Mouse (Mus musculus) hindbrain, embryonic 12.5 days (tissue): ENCODE measurements at regions not wholly inside any gene's neighbourhood (a gene's known extent, or its start where the extent isn't known, plus 50 kb on each side); places are given as distances from the start of the nearest gene placed in this dataset.

Experiments used
- ATAC-seq: fragments of 200-750 bp; cut with Nextera tagmentation; 2 replicates; pipeline ENCODE4 v1.8.0; 2017; ENCODE audit warnings: moderate TSS enrichment; ENCODE audit not compliant: low FRiP score
- H3K27ac ChIP-seq: fragments of 300-500 bp; sonication (generic); 2 replicates; pipeline ENCODE4 v1.5.1; 2016; ENCODE audit warnings: mild to moderate bottlenecking
- H3K27me3 ChIP-seq: fragments of 300-500 bp; sonication (generic); 2 replicates; pipeline ENCODE4 v1.6.1; 2016; ENCODE audit warnings: mild to moderate bottlenecking
- H3K36me3 ChIP-seq: fragments of 300-500 bp; sonication (generic); 2 replicates; pipeline ENCODE4 v1.6.1; 2016; ENCODE audit warnings: mild to moderate bottlenecking
- H3K4me1 ChIP-seq: fragments of 300-500 bp; sonication (generic); 2 replicates; pipeline ENCODE4 v1.6.1; 2016
- H3K4me2 ChIP-seq: fragments of 300-500 bp; sonication (generic); replicated peaks from 2 replicates; pipeline ENCODE4 v1.6.1; 2016; ENCODE audit warnings: mild to moderate bottlenecking
- H3K4me3 ChIP-seq: fragments of 300-500 bp; sonication (generic); 2 replicates; pipeline ENCODE4 v1.5.1; 2016; ENCODE audit warnings: mild to moderate bottlenecking
- H3K9ac ChIP-seq: fragments of 300-500 bp; sonication (generic); 2 replicates; pipeline ENCODE4 v1.6.1; 2016; ENCODE audit warnings: mild to moderate bottlenecking, moderate library complexity
- H3K9me3 ChIP-seq: fragments of 300-500 bp; sonication (generic); replicated peaks from 2 replicates; pipeline ENCODE4 v1.6.1; 2016; ENCODE audit warnings: mild to moderate bottlenecking
- WGBS: fragments of 180-500 bp; shearing (Covaris S2); methylation state at CpG from one replicate; pipeline ENCODE4 v1.1.7; 2016; 5-methylcytosine and 5-hydroxymethylcytosine counted together

DNA sequence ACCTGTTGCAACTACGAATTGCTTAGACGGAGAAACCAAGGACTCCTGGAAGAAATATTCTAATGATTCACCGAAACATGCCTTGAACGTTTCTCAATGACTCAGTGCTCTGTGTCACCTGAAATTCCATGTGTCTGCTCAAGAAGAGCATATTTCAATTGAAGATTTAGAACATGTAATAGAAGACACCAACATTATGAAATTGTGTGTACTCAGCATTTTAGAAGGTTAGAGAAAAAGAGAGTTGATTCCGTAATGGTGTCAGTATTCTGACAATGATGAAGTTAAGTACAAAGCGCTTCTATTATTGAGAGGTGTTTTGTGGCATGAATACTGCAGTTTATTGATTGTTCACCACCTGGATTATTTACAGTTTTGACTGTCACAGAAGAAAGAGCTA, 159.1 kb upstream of the Gap43 start:
- H3K36me3 ChIP-seq: no peaks in the 10 kb centered on the region
- H3K4me3 ChIP-seq: no peak overlapping the region
- no peaks in the 10 kb centered on the region for H3K9me3 ChIP-seq
- H3K4me1 ChIP-seq: no peaks in the 10 kb centered on the region
- no peak overlapping the region for H3K9ac ChIP-seq
- ATAC-seq: no peak
- WGBS: 95% methylated on average over 6 of the region's 6 CpGs
- H3K4me2 ChIP-seq: no peak overlapping the region
- no peak overlapping the region for H3K27ac ChIP-seq
- H3K27me3 ChIP-seq: no peaks in the 10 kb centered on the region

DNA sequence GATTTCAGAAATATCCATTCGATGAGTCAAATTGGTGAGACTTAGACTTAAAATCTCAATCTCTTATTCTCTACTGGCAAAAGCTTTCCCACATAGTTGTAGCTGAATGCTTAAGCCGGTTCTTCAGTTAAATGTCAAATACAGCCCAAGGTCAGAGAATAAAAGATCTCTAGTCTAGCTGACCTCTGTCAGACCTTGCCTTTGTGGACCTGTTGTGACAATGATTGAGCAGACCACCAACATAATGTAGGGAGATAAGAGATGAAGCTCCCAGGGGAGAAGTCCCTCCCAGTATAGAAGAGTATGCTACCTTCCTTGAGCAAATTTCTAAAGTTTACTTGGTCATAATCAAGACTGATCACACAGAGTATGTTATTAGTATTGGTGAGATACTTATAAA, 157.9 kb upstream of the Gap43 start:
- H3K27me3 ChIP-seq: no peaks in the 10 kb centered on the region
- WGBS: 62% methylated on average over 2 of the region's 2 CpGs

DNA sequence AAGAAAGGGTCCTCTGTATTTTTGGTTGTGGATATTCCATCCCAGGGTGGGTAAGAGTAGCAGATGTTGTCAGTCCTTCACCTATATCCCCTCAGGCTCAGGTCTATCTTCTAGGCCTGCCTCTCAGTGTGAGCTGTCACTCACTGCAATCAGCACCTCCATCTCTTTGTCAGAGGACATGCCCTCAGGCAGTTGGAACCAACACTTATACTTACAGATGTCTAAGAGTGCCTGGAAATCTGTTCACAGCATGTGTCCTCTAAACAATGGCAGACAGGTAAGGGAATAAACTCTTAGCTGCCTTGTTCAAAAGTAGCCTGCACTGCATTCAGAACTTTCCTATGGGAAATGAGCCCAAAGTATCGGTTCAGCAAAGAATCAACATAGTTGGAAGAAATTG, 153.1 kb upstream of the Gap43 start:
- H3K27me3 ChIP-seq: no peaks in the 10 kb centered on the region
- H3K4me1 ChIP-seq: peaks cover 4% of the 10 kb centered on the region; the same call in 1 of the 2 replicates
- H3K27ac ChIP-seq: no peak overlapping the region
- 74% methylated on average over 1 of the region's 1 CpGs for WGBS
- no peaks in the 10 kb centered on the region for H3K9me3 ChIP-seq
- no peak for ATAC-seq
- no peak overlapping the region for H3K9ac ChIP-seq
- no peak overlapping the region for H3K4me2 ChIP-seq
- H3K4me3 ChIP-seq: no peak overlapping the region
- no peaks in the 10 kb centered on the region for H3K36me3 ChIP-seq

More for the DNA sequence above, 157.9 kb upstream of the Gap43 start:
- Histone ChIP-seq H3K4me2 (no peak overlapping the region), H3K4me3 (no peak overlapping the region), H3K9ac (no peak overlapping the region), H3K27ac (no peak overlapping the region), H3K36me3 (no peaks in the 10 kb centered on the region), H3K4me1 (no peaks in the 10 kb centered on the region), H3K9me3 (no peaks in the 10 kb centered on the region)
- no peak for ATAC-seq

DNA sequence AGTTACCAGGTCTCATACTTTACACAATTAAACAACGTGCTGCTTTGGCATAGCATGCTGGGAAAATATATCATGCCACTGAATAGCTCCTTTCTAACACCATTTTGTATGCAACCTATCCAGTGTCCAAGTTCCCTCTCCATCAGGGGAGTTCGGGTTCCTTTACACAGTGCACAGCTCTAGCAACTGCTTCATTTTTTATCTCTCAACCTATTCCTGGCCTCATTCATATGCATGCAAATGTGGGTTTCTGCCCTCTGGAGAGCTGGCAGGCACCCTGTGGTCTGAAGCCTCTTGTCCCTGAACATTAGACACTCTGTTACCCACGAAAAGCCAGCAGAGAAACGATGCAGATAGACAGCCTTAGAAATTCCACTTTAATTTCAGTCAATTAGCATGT, 148.3 kb upstream of the Gap43 start:
- H3K9ac ChIP-seq: no peak overlapping the region
- no peaks in the 10 kb centered on the region for H3K36me3 ChIP-seq
- no peaks in the 10 kb centered on the region for H3K9me3 ChIP-seq
- WGBS: 32% methylated on average over 4 of the region's 4 CpGs
- H3K4me3 ChIP-seq: no peak overlapping the region
- peaks cover 4% of the 10 kb centered on the region; the same call in 1 of the 2 replicates for H3K4me1 ChIP-seq
- no peak overlapping the region for H3K4me2 ChIP-seq
- no peak overlapping the region for H3K27ac ChIP-seq
- no peaks in the 10 kb centered on the region for H3K27me3 ChIP-seq
- no peak for ATAC-seq

DNA sequence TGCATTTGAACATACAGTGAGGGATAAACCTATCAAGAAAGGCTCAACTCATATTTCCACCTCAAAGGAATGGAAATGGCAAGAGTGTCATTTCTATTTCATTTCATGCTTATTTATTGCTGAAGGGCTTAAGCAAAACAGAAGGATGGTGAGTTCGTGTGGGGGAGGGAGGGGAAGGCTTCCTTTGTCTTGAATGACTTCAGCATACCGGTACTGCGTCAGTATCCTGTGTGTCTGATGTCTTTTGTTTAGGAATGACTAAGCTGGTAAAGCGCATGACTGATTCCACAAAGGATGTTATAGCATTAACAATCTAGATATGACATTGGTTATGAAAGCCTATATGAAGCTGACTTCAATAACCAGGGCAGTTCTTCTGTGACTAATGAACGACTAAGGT, 139.5 kb upstream of the Gap43 start:
- no peak for ATAC-seq

DNA sequence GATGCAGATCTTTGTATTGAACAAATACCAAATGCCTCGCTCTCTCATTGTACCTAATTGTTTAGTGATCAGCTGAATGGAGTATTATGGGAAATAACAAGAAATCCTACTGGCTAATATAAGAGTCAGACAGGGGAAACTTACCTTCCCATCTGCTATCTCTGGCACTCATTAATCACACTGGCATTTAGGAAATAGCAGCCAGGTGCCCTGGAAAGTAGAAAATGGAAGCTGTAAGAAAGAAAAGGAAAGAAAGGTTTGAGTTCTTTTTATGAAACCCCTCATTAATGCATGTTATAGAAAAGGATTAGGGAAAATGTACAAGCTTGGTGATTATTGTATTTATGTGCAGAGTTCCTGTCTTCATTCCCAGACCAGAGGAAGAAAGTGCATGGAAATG, 126.5 kb upstream of the Gap43 start:
- H3K9ac ChIP-seq: no peak overlapping the region
- no peak overlapping the region for H3K27ac ChIP-seq
- no peaks in the 10 kb centered on the region for H3K27me3 ChIP-seq
- no peaks in the 10 kb centered on the region for H3K4me1 ChIP-seq
- H3K9me3 ChIP-seq: no peaks in the 10 kb centered on the region
- no peak overlapping the region for H3K4me2 ChIP-seq
- ATAC-seq: no peak
- WGBS: 48% methylated on average over 1 of the region's 1 CpGs
- no peaks in the 10 kb centered on the region for H3K36me3 ChIP-seq
- no peak overlapping the region for H3K4me3 ChIP-seq

More for the DNA sequence above, 139.5 kb upstream of the Gap43 start:
- Histone ChIP-seq H3K4me2 (no peak overlapping the region), H3K4me1 (no peaks in the 10 kb centered on the region), H3K27ac (no peak overlapping the region), H3K27me3 (no peaks in the 10 kb centered on the region), H3K4me3 (no peak overlapping the region), H3K9ac (no peak overlapping the region), H3K9me3 (no peaks in the 10 kb centered on the region), H3K36me3 (no peaks in the 10 kb centered on the region)
- WGBS: 63% methylated on average over 5 of the region's 5 CpGs

DNA sequence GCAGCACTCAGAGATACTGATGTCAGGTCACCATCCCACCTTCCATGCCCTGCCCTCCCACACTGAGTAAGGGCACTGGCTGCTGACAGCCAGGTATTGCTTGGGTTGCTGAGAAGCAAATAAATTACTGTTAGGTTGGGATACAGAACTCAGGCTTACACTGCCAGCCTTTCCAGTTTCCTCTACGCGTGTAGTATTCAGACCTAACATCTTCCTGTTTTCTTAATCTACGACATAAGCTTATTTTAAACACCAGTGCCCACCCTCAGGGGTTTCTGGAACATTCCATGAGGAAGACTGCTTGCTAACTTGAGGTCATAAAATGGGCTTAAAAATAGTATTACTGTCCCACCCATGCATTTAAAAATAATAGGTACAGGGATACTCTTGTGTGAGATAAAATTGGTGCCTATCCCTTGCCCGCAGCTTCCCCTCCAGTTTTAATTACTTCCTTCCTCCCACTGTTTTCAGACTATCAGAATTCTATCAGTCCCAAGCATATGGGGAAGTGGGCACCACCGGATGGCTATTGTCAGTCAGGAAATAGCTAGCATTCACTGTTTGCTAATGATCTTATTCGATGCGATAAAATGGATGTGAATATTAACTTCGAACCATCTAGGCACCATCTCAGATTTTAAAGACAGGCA, 116.0 kb upstream of the Gap43 start:
- H3K4me3 ChIP-seq: no peak overlapping the region
- H3K27ac ChIP-seq: no peak overlapping the region
- H3K9me3 ChIP-seq: no peaks in the 10 kb centered on the region
- no peak overlapping the region for H3K9ac ChIP-seq
- WGBS: 92% methylated on average over 8 of the region's 8 CpGs
- H3K4me2 ChIP-seq: no peak overlapping the region
- no peak for ATAC-seq
- H3K36me3 ChIP-seq: no peaks in the 10 kb centered on the region
- no peaks in the 10 kb centered on the region for H3K4me1 ChIP-seq
- H3K27me3 ChIP-seq: no peaks in the 10 kb centered on the region

DNA sequence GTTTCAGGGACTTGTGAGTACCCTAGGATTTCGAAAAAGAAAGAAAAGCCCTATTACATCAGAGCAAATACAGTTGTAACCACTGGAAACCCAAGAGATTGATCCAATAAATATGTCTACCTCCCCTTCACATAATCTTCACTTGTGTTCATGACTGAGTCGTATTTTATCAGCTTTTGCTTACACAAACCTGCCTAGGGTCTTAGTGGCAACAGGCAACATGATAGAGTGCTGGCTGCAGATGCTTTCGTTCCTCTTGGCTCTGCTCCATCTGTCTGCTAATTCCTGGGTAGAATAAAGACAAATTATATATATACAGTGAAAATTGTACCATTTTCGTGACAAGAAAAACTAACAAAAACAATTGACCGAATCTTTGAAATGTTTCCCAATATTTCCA, 112.9 kb upstream of the Gap43 start:
- no peaks in the 10 kb centered on the region for H3K36me3 ChIP-seq
- no peak for ATAC-seq
- H3K27ac ChIP-seq: no peak overlapping the region
- H3K9ac ChIP-seq: no peak overlapping the region
- no peaks in the 10 kb centered on the region for H3K4me1 ChIP-seq
- no peaks in the 10 kb centered on the region for H3K9me3 ChIP-seq
- H3K4me3 ChIP-seq: no peak overlapping the region
- WGBS: 78% methylated on average over 5 of the region's 5 CpGs
- no peaks in the 10 kb centered on the region for H3K27me3 ChIP-seq
- no peak overlapping the region for H3K4me2 ChIP-seq

DNA sequence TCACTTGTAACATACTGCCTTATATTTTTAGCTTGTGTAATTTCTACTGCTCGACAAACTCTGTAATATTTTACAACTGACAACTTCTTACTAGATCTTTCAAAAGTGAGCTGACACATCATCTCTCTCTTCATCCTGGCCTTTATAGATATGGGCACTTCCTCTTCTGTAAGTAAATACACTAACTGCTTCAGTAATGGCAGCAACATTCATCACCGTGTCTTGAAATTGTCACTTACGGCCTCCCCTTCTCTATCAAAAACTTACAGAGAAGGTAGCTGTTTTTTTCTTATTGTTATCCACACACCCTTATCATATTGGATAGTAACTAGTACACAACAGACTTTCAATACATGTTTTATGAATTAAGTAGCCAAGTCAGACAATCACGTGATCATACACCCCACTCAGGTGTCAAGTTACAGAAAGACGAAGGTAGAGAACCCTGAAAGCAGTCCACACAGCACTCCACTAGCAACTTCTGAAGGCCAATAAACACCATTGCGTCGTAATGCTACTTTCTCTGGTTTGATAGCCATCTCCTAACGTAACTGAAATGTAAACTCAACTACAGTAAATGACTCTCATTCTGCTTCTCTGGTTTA, 109.5 kb upstream of the Gap43 start:
- Histone ChIP-seq H3K27me3 (no peaks in the 10 kb centered on the region), H3K4me1 (peaks cover 5% of the 10 kb centered on the region), H3K4me2 (no peak overlapping the region), H3K36me3 (no peaks in the 10 kb centered on the region), H3K4me3 (no peak overlapping the region), H3K9ac (no peak overlapping the region), H3K9me3 (no peaks in the 10 kb centered on the region), H3K27ac (no peak overlapping the region)
- WGBS: 87% methylated on average over 8 of the region's 8 CpGs
- no peak for ATAC-seq

DNA sequence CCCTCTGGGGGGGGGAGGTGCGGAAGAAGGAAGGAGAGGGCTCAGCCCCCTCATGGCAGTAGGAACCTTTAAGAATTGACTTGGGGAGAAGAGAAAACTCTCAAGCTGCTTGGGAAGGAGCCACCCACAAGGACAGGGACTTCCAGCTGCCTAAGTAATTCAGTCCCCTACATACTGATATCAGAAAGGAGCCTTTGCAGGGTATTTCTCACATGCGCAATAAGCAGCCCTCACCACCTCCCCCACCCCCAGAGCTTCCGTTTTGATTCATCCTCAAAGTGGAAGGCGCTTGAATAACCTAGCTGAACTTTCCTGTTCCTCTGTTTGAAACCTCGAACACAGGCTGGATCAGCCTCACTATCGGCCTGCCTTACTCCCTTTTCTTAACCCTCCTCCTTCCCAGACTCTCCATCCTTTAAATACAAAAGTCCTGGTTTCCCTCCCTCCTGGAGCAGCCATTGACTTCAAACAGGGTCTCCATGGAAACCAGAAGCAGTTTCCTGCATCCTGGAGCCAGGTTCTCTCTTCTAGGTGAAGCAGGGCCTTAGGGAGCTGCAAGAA, 104.5 kb upstream of the Gap43 start:
- Histone ChIP-seq H3K27me3 (no peaks in the 10 kb centered on the region), H3K9ac (0 out of 2 replicates have a peak overlapping the region, but pooled peaks have one; percentile 2), H3K4me2 (peak overlapping the region; percentile 53), H3K36me3 (no peaks in the 10 kb centered on the region), H3K9me3 (no peaks in the 10 kb centered on the region), H3K4me1 (peaks cover 13% of the 10 kb centered on the region), H3K4me3 (peak overlapping the region; percentile 17), H3K27ac (peak overlapping the region; percentile 87)
- 13% methylated on average over 6 of the region's 6 CpGs for WGBS
- peak; percentile 81 for ATAC-seq

DNA sequence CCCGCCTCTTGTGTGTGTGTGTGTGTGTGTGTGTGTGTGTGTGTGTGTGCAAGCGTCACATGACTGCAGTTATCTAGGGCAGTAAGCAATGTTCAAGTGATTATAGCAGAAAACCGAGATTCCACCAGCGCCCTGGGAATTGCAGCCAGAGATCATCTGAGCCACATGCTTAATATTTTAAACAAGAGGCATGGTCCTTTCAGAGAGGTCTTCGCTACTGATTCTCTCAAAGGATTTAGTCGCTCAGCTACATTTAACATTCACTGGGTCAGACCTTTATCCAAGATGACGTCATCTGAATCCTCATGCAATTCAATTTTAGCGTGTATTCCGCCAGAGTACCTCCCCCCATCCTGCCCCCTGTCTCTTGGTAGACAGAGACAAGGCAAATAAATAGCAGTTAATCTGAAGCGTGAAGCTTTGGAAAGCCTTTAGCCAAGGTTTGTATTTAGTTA, 104.0 kb upstream of the Gap43 start:
- Histone ChIP-seq H3K4me3 (peak overlapping the region; percentile 17), H3K27ac (peak overlapping the region; percentile 87), H3K36me3 (no peaks in the 10 kb centered on the region), H3K9me3 (no peaks in the 10 kb centered on the region), H3K27me3 (no peaks in the 10 kb centered on the region), H3K9ac (0 out of 2 replicates have a peak overlapping the region, but pooled peaks have one; percentile 2), H3K4me2 (peak overlapping the region; percentile 53), H3K4me1 (peaks cover 13% of the 10 kb centered on the region)
- peak; percentile 86 for ATAC-seq
- WGBS: 32% methylated on average over 10 of the region's 10 CpGs

DNA sequence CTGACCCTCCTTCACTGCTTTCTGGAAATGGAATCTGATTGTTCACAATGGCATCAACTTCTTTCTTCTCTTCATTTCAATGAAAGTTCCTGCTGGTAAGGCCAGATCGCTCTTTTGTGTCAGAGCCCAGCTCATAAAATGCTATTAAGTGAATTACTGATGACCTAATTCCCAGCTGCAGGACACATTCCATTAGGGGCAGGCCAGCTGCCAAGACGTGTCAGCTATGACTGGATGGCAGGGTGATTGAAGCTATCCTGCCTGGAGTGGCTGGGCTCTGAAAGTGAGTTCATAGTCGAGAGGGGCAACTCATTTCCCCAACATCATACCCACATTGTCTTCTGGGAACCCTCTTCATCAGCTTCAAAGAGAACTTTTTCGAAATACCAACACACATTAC, 100.4 kb upstream of the Gap43 start:
- ATAC-seq: no peak
- Histone ChIP-seq H3K9ac (no peak overlapping the region), H3K4me2 (no peak overlapping the region), H3K9me3 (no peaks in the 10 kb centered on the region), H3K4me1 (peaks cover 13% of the 10 kb centered on the region), H3K4me3 (no peak overlapping the region), H3K27ac (no peak overlapping the region), H3K27me3 (no peaks in the 10 kb centered on the region), H3K36me3 (no peaks in the 10 kb centered on the region)
- WGBS: 40% methylated on average over 4 of the region's 4 CpGs

DNA sequence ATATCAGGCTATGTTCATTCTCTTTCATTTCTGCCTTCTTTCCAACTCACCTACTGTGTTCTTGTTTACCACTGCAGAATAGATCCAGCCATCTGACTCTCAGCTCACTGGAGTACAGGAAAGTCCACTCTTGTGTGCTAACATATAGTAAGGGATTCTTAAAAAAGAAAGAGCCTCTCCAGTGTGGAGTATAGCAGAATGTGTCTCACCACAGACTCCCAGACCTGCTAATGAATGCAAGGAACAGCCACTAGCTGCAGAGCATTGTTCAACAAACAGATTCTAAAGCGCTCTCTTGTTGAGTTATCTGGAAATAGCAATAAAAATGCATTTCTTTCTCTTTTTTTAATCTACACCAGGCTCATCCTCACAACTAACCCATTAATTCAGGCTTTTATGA, 91.1 kb upstream of the Gap43 start:
- H3K4me3 ChIP-seq: no peak overlapping the region
- H3K9ac ChIP-seq: no peak overlapping the region
- no peak overlapping the region for H3K4me2 ChIP-seq
- WGBS: 97% methylated on average over 1 of the region's 1 CpGs
- no peak overlapping the region for H3K27ac ChIP-seq
- no peaks in the 10 kb centered on the region for H3K4me1 ChIP-seq
- no peaks in the 10 kb centered on the region for H3K9me3 ChIP-seq
- H3K27me3 ChIP-seq: no peaks in the 10 kb centered on the region
- H3K36me3 ChIP-seq: no peaks in the 10 kb centered on the region
- ATAC-seq: no peak
